Mouse (Mus musculus) brown adipose tissue, adult 24 weeks (tissue): ENCODE data around the gene Mzf1. TPM values are rescaled to one million over a fixed set of nuclear protein-coding genes. Genes with fewer than 3 reads are reported as not detected.

Experiments
- H3K27ac ChIP-seq: fragments of 200-500 bp; replicated peaks from 2 replicates; pipeline ENCODE4 v1.5.1; 2012; ENCODE audit warnings: low read depth, mild to moderate bottlenecking, low read length
- H3K4me1 ChIP-seq: fragments of 200-500 bp; 2 replicates; pipeline ENCODE4 v1.6.1; 2012; ENCODE audit warnings: low read length, mixed read lengths; ENCODE audit not compliant: control insufficient read depth, insufficient read depth, insufficient read length
- H3K4me3 ChIP-seq: fragments of 200-500 bp; 2 replicates; pipeline ENCODE4 v1.5.1; 2012; ENCODE audit warnings: low read depth, mild to moderate bottlenecking, low read length, moderate library complexity; ENCODE audit not compliant: insufficient read depth
- polyA plus RNA-seq: library from polyadenylated mRNA; stranded (reverse); fragments of >200 nt; gene quantifications from 2 replicates; pipeline ENCODE4 v1.2.4, GENCODE M21; 2012; ENCODE audit not compliant: missing spikeins, insufficient read depth, insufficient read length

Gene Mzf1
- polyA plus RNA-seq, 1 experiment: not detected

DNA sequence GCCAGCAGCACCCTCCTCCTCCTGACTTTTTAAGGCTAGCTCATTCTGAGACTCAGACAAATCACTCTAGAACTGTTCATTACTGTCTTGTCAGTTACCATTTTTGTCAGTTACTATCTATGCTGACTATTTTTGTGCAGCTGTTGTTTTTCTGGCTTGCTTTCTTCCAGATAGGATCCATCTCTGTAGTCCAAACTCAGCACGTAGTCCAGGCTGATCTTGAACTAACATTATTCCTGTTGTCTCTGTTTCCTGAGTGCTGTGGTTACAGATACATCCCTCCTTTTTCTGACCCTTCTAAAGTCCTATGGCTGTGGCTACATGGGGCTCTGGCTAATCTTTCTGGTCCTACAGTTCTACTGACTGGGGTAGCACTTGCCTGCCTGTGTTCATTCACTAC, 15.4 kb downstream of the Mzf1 start:
- H3K4me3 ChIP-seq: peak overlapping the region; percentile 93
- no peak overlapping the region for H3K27ac ChIP-seq
- H3K4me1 ChIP-seq: no peaks in the 10 kb centered on the region; the same call in none of the 2 replicates

DNA sequence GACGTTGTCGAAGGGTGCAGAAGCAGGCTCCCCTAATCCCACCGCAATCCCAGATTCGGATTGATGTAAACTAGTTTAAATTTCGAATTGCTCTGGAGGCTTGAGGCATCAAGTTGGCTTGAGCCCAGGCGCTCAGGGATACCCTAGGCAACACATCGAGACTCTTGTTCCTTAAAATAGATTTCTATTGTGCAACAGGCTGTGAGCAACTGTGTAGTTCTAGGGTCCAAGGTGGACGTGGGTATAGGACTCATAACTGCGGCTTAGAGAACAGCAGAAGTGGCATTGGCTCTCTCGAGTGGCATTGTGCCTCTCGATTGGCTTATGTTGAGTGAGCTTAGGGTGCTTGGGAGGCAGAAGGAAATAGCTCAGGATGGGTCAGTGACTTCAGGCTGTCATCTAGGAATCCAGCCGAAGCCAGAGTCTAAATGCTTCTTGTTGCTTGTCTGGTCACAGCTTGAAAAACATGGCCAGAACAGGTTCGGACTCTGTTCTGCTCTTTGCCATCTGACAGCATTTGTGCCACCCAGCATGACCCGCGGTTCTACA, 15.9 kb downstream of the Mzf1 start:
- H3K4me3 ChIP-seq: peak overlapping the region; percentile 93
- no peaks in the 10 kb centered on the region; the same call in none of the 2 replicates for H3K4me1 ChIP-seq
- H3K27ac ChIP-seq: peak overlapping the region; percentile 96

DNA sequence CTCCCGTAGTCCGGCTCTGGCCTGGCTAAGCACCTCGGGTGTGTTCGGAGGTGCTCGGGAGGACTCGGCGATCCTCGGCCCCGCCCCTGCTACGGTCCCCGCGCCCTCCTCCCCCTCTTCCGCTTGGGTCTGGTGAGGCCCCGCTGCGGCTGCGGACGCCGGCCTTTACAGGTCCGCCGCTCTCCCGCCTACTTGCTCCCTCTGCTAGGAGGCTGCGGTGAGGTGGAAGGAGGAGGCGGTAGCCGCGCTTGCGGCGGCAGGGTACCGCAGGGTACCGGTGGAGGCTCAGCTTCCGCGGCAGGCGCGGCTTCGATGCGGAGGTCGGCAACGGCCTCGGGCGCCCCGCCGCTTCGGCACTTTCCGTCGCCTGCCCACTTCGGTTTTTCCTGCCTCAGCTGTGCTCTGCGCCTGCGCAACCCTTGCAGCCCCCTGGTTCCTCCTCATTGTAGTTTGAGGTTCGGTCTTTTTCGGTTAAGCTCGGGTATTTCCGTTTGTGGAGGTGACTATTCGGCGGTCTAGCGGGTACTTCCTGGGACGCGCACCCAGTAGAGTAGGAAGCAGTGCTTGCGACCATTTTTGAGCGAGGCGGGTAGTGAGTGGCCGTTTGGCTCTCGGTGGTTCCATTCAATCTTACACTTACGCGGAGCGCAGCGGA, 16.5 kb downstream of the Mzf1 start, which contains the start of gene Ube2m:
TSS of gene Ube2m (minus strand) at position 375 of the 655 bp plus-strand sequence.
- peak within 1 kb of the TSS; percentile 96 for H3K27ac ChIP-seq
- H3K4me3 ChIP-seq: peak within 1 kb of the TSS; percentile 98
- H3K4me1 ChIP-seq: no peaks in the 10 kb centered on the region; the same call in none of the 2 replicates

DNA sequence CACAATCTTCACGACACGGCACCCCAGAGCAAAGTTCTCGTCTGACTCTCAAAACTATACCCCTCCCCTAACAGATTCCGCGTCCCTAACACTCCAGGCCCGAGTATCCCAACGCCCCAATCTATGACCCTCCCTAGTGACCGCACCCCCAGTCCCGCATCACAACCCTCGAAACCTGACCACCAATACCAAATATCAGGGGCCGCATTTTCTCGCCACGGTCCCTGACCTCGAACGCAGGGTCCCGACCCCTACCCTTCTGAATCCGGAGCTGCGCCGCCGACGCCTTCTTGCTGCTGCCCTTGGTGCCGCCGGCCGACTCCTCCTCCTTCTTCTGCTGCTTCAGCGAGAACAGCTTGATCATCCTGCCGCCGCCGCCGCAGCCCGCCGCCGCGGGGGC, 17.2 kb downstream of the Mzf1 start:
- H3K27ac ChIP-seq: peak overlapping the region; percentile 92
- H3K4me1 ChIP-seq: no peaks in the 10 kb centered on the region; the same call in none of the 2 replicates
- H3K4me3 ChIP-seq: peak overlapping the region; percentile 98

DNA sequence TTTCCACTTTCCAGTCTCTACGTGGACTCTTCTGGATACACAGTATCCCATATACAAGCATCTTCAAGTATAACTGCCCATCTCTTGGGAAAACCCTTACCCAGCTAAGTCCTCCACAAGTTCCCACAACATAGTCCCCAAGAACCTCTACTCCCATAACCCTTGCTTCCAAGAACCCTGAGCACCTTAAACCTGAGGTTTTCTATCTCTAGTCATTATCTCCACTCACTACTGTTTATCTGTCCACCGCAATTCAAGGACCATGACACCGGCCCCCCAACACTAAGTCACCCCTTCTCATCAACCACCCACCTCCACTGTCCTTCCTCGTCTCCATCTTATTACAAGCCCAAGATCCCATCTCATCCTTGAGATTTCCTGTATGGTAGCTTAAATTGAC, 17.8 kb downstream of the Mzf1 start:
- peak overlapping the region; percentile 98 for H3K4me3 ChIP-seq
- H3K27ac ChIP-seq: peak overlapping the region; percentile 92
- H3K4me1 ChIP-seq: no peaks in the 10 kb centered on the region; the same call in none of the 2 replicates

DNA sequence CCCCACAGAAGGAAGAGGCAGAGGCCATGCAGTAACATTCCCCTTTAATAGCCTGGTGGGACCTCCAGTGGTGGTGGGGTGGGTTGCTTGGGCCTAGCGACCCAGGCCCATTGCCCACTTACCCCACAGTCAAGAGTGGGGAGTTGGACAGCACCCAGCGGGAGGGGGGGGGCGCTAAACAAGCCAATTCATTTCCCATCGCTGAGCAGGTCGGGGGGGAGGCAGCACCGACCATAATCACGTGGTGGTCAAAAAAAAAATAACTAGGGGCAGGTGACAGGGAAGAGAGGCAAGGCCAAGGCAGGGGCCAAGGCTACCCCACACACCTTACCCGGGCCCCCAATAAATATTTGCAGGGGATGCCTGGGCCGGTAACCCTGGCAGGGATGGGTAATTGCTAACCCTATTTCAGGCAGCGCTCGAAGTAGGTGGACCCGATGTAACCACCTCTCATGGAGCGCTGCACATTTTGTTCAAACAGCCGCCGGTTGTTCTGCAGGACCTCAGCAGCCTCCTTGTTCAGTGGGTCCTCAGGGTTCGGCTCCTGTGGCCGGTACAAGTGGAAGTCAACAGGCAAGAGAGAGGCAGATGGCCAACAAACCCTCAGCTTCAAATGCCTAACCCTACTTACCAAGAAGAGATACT, 19.2 kb downstream of the Mzf1 start:
- Histone ChIP-seq H3K4me3 (peak overlapping the region; percentile 68), H3K4me1 (no peaks in the 10 kb centered on the region; the same call in none of the 2 replicates), H3K27ac (no peak overlapping the region)

DNA sequence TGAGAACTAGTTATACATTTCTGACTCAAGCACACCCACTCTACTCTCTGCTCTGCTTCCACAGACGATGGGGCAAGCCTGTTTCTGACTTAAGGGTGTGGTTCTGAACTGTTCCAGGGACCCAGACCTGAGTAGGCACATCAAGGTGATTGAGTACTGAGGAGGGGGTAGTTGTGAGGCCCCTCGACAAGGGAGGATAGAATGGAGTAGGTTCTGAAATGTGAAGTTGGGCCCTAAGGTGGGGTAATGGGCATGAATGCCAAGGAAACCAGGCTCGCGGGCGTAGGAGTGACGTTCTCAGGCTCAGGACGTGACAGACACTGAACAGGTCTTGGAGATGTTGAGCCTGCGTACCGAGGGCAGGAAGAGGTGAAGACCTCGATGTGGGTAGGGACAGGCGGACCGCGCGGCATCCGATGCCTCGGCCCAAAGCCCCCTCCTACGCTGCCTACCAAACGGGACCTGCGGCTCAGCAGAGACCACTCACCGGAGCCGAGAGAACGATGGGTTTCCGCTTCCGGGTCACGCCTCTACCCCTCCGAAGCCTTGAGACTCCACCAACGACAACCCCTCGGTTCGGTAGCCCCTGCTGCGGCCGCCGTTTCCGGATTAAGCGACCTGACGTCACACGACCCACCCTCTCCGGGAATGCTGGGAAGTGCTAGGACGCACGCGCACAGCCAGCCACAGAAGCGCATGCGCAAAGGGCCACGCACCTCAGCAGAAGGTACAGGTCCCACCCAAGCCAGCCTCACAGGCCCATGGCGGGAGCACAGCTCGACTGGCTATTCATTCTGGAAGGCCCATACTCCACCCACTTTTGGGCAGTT, 20.2 kb downstream of the Mzf1 start, which contains the start of gene Chmp2a:
TSS of gene Chmp2a (minus strand) at position 660 of the 830 bp plus-strand sequence.
- peak within 1 kb of the TSS; percentile 85 for H3K27ac ChIP-seq
- peak within 1 kb of the TSS; percentile 68 for H3K4me3 ChIP-seq
- no peaks in the 10 kb centered on the region; the same call in none of the 2 replicates for H3K4me1 ChIP-seq

DNA sequence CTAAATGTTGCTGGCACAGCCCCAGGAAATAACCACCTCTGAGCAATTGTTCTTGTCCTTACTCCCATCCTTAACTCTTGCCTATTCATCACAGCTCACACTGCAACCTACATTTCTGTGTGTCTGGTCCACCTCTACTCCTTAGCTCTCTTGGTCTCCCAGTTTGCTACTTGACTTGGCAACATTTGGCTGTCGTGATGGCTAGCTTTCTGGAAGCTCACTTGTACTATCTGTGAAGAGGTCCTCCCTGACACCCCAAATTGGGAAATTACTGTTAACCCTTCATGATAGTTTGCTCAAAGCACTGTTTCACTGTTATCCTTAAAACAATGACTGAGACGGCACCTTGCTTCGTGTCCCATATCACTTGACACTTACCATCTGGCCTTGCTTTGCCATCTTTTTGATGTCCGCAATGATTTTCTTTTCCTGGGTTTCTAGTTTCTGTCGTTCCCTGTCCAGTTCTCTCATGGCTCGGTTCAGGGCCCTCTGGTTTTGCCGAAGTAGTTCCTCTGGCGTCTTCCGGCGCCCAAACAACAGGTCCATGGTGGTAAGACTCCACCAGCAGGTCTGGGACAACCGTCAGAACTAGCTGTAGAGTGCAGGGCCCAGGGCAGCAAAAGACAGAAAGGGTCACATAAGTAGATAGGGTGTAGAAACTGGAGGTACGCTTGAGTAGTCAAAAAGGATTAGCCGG, 21.0 kb downstream of the Mzf1 start:
- H3K4me3 ChIP-seq: peak overlapping the region; percentile 68
- H3K27ac ChIP-seq: peak overlapping the region; percentile 85
- H3K4me1 ChIP-seq: no peaks in the 10 kb centered on the region; the same call in 1 of the 2 replicates

DNA sequence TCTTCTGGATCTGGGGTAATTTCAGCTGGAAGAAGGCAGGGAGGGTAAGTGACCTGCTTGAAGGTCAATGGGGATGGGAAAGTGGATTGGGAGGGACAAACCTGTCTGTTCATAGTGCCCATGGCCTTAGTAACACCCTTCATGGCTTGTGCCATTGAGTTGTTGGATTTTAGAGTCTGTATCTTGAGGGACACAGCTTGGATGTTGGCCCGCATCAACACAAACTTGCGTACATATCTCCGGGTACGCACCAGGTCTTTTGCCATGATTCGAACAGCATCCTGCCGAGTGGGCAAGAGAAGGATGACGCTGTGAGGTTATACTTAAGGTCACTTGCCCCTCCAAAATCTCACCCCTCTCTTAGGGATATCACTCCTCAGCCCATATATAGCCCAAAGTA, 22.0 kb downstream of the Mzf1 start:
- no peak overlapping the region for H3K27ac ChIP-seq
- H3K4me1 ChIP-seq: no peaks in the 10 kb centered on the region; the same call in 1 of the 2 replicates
- no peak overlapping the region for H3K4me3 ChIP-seq

DNA sequence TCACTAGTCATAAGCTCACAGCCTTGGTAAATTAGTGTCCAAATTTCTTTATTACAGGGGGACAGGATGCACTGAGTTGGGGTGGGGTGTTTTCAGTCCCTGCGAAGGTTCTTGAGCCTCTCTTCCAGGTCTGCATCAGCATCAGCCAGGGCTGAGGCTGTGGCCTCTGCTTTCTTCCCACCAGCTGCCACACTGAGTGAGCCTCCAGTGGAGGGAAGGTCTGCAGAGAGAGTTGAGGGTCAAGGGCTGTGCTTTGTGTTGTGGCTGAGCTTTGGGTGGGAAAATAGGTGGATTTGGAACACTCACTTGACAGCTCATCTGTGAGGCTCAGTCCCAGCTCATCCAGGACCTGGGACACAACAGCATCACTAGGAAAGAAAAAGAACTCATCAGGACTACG, 22.6 kb downstream of the Mzf1 start:
- Histone ChIP-seq H3K4me3 (no peak overlapping the region), H3K4me1 (no peaks in the 10 kb centered on the region; the same call in 1 of the 2 replicates), H3K27ac (no peak overlapping the region)

DNA sequence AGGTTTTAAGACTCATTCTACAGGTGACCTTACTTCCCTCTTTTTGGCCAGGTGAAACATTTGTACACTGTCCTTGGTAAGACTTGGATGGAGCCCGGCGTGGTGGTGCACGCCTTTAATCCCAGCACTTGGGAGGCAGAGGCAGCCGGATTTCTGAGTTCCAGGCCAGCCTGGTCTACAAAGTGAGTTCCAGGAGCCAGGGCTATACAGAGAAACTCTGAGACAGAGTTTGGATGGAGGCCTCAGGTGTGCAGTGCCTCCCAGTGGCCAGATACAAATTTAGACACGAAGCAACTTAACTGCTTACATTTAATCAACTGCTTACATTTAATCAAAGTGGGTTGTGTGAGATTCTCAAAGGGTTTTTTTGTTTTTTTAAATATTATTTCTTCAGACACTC, 23.5 kb downstream of the Mzf1 start:
- Histone ChIP-seq H3K4me1 (no peaks in the 10 kb centered on the region), H3K27ac (no peak overlapping the region), H3K4me3 (no peak overlapping the region)

DNA sequence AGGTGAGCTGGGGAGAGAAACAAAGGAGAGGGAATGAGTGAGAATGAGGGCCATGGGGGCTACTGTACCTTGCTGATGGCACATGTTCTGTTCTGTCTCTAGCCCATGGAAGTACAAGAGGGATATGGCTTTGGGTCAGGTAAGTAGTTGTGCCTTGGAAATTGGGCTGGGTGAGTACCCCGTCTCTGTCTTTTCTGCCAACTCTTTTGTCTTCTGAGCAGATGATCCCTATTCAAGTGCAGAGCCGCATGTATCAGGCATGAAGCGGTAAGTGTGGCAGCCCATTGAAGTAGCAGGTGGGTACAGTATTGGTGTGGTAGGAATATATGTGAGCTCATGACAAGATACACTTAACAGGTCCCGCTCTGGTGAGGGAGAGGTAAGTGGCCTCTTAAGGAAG, 25.6 kb downstream of the Mzf1 start:
- H3K4me3 ChIP-seq: no peak overlapping the region
- no peak overlapping the region for H3K27ac ChIP-seq
- H3K4me1 ChIP-seq: 0 out of 2 replicates have a peak, but pooled peaks cover 5% of the 10 kb centered on the region

DNA sequence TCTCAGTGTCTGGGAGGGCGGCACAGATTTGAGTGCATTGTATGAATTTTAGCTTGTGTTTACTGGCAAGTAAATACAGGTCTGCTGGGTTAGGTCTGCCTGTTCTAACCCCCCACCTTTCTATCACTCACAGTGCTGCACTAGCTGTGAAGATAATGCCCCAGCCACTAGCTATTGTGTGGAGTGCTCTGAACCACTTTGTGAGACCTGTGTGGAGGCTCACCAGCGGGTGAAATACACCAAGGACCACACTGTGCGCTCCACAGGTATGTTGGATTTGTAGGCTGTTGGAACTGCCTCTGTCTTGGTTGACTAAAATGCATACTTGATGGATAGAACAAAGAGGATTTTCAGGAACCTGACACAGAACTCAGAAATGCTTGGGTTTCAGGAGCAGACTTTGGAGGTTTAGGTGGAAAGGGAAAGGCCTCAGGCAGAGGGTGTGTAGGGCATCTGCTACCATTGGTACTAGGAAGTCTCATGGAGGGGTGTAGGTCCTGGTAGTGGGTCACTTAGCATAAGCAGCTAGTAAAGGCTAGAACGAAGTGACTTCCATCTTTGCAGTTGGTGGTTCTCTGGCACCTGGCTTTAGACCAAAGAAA, 29.0 kb downstream of the Mzf1 start:
- no peak overlapping the region for H3K27ac ChIP-seq
- peak overlapping the region; percentile 85 for H3K4me3 ChIP-seq
- 0 out of 2 replicates have a peak, but pooled peaks cover 5% of the 10 kb centered on the region for H3K4me1 ChIP-seq

DNA sequence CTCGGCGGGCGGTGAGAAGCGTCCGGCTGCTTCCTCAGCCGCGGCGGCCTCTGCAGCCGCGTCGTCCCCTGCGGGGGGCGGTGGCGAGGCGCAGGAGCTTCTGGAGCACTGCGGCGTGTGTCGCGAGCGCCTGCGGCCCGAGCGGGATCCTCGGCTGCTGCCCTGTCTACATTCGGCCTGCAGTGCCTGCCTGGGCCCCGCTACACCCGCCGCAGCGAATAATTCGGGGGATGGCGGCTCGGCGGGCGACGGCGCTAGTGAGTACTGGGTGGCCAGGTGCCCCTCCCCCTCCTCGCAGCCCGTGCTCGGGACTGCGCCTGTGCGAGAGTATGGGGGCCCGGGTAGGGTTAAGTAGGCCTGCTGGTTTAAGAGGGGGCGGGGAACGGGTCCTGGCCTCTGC, 29.8 kb downstream of the Mzf1 start:
- Histone ChIP-seq H3K27ac (no peak overlapping the region; the same call in 1 of the 2 replicates), H3K4me3 (peak overlapping the region; percentile 85)

More for the DNA sequence above, 29.8 kb downstream of the Mzf1 start:
- 0 out of 2 replicates have a peak, but pooled peaks cover 5% of the 10 kb centered on the region for H3K4me1 ChIP-seq
